Mouse (Mus musculus) adrenal gland, postnatal 14 days (tissue): Measurements from ENCODE around the gene Lsm10. TPM values are rescaled to one million over a fixed set of nuclear protein-coding genes. Genes with fewer than 3 reads are reported as not detected.
A peak's percentile ranks its signal among the peaks of the same experiment; 100 is the strongest.

ENCODE experiments used
- DNase-seq: peaks from one replicate; pipeline ENCODE4 v3.0.0; 2021; ENCODE audit warnings: mixed read lengths
- total RNA-seq: library from RNA; stranded (reverse); gene quantifications from 2 replicates; pipeline ENCODE4 v1.2.3, GENCODE M21; 2021

Gene Lsm10
- total RNA-seq, 1 experiment from 2014 or later: 17.9 TPM

DNA sequence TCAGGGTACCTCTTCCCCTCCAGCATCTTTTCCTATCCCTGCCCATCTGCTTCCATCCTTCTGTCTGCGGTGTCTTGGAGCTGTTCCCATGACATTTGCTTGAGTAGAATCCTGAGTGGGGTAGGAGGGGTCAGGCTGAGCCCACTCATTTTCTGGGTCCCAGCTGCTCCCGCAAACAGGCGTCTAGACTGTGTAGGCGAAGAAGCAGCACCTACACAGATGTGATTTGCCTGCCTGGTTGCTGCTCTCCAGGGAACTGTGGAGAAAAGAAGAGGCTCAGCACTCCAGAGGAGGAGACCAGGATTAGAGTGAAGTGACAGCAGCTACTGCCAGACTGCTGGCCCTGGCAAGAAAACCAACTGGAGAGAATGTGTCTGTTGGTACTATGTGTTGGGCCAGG lies 22.2 kb downstream of the Lsm10 start:
- no peak for DNase-seq

DNA sequence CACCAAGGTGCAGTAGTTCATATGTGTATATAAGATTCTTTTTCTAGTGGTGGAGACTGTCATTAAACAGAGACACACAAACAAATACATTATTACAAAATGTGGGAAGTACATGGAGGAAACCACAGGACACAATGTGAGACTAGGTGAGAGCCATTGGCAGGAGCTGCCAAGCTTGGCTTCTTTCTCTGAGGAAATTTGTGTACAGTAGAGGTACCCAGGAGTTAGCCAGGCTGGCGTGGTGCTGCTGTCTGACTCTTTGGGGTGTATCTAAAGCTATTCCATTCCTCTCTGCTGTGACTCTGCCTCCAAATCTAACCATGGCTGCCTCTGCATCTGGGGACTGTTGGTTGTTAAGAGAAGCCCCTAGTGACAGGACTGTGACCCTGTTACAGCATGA lies 22.6 kb downstream of the Lsm10 start:
- no peak for DNase-seq

DNA sequence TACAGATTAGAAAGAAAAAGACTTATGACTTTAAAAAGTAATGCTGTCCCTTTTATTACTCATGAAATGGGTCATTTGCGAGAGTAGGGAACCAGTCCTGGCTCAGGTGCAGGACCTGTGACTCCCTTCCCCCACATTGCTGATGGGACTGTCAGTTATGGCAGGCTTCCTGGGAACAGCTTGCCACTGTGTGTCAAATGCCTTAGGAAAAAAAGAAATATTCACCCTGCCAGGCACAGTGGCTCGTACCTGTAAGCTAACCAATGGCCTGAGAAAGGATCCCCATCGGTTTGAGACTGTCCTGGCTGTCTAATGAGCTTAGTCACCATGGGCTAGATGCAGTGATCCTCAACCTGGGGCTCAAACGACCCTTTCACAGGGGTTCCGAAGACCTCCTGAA lies 23.6 kb downstream of the Lsm10 start:
- DNase-seq: no peak

GRCm38 (mm10) chr4:126120506-126120905 lies 24.1 kb downstream of the Lsm10 start:
- peak; percentile 37 for DNase-seq

DNA sequence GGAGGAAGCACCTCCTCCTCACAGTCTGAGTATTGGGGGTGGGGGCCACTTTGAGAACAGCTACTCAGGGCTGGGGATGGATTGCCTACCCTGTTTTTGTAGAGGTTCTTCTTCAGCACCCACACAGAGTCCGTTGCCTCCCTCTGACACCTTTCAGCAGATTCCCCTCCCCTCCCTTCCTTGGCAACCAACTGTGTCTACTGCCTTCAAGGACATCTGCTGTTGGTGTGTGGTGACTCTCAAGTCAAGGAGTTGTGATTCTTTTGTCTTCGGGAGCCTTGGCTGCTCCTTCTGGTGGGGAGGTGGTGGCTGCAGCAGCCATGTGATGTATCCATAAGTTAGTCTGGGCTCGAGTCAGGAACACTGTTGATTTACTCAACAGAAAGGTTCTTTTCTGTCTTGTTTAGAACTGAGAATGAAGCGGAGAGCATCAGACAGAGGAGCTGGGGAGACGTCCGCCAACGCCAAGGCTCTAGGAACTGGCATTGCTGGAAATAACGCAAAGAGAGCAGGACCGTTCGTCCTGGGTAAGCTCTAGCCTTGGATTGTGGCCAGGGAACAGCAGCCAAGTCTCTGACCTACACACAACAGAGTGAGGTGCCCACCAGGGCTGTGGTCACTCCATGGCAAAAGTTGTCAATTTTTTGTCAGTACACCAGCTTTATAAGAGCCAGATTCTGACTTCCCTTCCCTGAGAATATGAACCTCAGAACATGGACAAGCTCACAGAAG lies 27.1 kb downstream of the Lsm10 start:
- DNase-seq: no peak

GRCm38 (mm10) chr4:126130502-126130901 lies 34.1 kb downstream of the Lsm10 start:
- no peak for DNase-seq

- peak; percentile 62 for DNase-seq
These were observed 35.1 kb downstream of the Lsm10 start for GRCm38 (mm10) chr4:126131290-126132121.

- DNase-seq: no peak
These were observed 36.3 kb downstream of the Lsm10 start for GRCm38 (mm10) chr4:126132636-126133264.

DNA sequence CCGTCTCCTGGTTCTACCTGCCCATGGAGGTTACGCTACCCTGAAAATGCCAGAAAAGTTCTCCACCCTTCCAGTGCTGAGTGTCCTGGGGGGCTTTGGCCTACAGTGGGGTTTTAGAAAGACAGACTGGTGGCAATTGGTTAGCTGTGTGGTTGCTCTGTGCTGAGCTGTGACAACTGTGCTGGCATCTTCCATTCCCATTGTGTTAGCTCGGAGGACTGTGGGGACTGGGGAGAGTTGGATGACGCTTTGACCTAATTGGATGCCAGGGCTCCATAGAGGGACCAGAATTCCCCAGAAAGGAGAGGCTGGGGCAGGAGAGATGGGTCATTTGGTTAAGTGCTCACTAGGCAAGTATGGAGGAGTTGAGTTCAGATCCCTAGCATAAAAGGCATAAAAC lies 37.8 kb downstream of the Lsm10 start:
- DNase-seq: no peak

GRCm38 (mm10) chr4:126134639-126135038 lies 38.2 kb downstream of the Lsm10 start:
- no peak for DNase-seq

GRCm38 (mm10) chr4:126137773-126138172 lies 41.4 kb downstream of the Lsm10 start:
- DNase-seq: no peak

- peak; percentile 49 for DNase-seq
These were observed 44.6 kb downstream of the Lsm10 start for GRCm38 (mm10) chr4:126141021-126141420.

DNA sequence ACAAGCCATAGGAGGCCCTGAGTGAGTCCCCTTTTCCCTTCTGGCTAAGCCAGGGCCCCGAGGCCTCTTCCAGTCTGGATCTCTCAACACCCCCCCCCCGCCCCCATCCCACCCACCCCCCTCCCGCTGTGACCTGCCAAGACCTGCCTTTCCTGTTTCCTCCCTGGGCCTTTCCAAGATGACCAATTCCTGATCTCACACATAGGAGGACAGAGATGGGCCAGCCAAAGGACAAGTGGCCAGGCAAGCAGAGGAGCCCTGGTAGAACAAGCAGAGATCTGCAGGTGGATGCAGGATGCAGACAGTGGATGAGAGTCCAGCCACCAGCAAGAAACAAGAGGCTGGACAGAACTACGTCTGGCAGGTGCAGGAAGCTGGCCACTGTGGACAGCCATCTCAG lies 49.0 kb downstream of the Lsm10 start:
- no peak for DNase-seq

GRCm38 (mm10) chr4:126146974-126147532 lies 50.6 kb downstream of the Lsm10 start:
- DNase-seq: no peak

- peak; percentile 76 for DNase-seq
These were observed 51.2 kb downstream of the Lsm10 start, which contains the start of gene Eva1b for GRCm38 (mm10) chr4:126147533-126148160. TSS of gene Eva1b (plus strand) at chr4:126147744.

Other genes with a start within 250 kb of the Lsm10 start
- 1.3 and 2.1 TPM in 2 replicates for gene Csf3r, start 72.1 kb upstream of the Lsm10 start, total RNA-seq
- gene Mrps15, start 49.7 kb upstream of the Lsm10 start, total RNA-seq: 77.6 and 79.9 TPM in 2 replicates
- gene Oscp1, start 38.1 kb upstream of the Lsm10 start, total RNA-seq: 5.2 and 5.8 TPM in 2 replicates
- gene Stk40, start 7.3 kb downstream of the Lsm10 start, total RNA-seq: 39.2 and 48.2 TPM in 2 replicates
- 27.6 and 32.3 TPM in 2 replicates for gene Eva1b, start 51.1 kb downstream of the Lsm10 start, total RNA-seq
- gene Sh3d21, start 66.9 kb downstream of the Lsm10 start, total RNA-seq: 3.7 and 4.8 TPM in 2 replicates
- gene Thrap3, start 106.1 kb downstream of the Lsm10 start, total RNA-seq: 190 and 212 TPM in 2 replicates
- gene Map7d1, start 159.7 kb downstream of the Lsm10 start, total RNA-seq: 53.4 and 67.3 TPM in 2 replicates
- gene Trappc3, start 165.7 kb downstream of the Lsm10 start, total RNA-seq: 70.8 and 75.6 TPM in 2 replicates
- gene Col8a2, start 190.2 kb downstream of the Lsm10 start, total RNA-seq: 2.9 and 3.1 TPM in 2 replicates
- 27.3 and 34.9 TPM in 2 replicates for gene Adprhl2, start 225.1 kb downstream of the Lsm10 start, total RNA-seq
- 2.4 and 3.3 TPM in 2 replicates for gene Tekt2, start 229.1 kb downstream of the Lsm10 start, total RNA-seq